Mouse (Mus musculus): ENCODE results near the gene Bhmt. TPM values are rescaled to one million over a fixed set of nuclear protein-coding genes. Genes with fewer than 3 reads are reported as not detected.
"Not testable (repeated sequence)": the region's sequence is repeated elsewhere in the genome, so short reads cannot be mapped to it uniquely, and the experiment has no call there.

Gene Bhmt
- total RNA-seq, 2 experiments from 2014 or later: not detected

DNA sequence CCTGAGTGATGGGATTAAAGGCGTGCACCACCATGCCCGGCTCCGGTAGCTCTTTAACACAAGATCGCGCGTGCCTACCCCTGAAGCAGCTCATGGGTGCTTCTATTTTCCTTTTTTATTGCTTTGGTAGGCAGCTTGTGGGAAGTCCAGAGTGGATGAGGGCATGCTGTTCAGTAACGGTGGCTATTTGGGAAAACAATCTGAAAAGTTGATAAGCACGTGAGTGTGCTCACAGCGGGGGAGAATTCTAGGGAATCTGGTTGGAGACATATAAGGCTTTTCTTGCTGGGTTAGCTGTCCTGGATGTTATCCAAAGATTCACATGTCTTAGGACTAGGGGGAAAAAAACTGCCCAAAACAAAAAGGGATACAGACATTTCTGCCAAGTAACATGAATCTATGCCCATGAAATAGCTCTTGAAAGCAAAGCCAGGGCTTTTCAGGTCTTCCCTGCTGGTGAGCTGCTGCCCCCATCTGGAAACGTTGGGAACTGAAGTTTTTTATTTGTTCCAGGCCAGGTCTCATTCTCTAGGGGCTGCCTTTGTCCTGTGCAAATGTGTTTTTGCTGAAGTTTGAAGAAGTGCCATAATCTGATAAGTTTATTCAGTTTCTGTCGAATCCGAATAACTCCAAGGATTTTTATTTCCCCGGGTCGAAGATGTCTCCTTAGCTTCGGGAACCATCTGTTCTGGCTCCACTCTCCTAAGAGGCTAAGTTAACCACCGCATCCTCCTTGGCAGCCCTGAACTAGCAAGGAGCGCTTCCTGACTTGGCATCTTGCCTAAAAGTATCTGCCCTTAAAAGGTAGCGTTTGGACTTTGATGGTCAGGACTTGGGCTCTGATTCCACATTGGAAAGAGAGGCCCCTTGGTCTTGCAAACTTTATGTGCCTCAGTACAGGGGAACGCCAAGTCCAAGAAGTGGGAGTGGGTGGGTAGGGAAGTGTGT is 24.8 kb downstream of the Bhmt start:
- peak; percentile 62 to 92 for DNase-seq (ENCODE audit: low spot score in 2 of 2)

- no peak for DNase-seq (ENCODE audit: low spot score in 2 of 2)
These were observed 29.3 kb downstream of the Bhmt start for GRCm38 (mm10) chr13:93608476-93608875.

- peak in 1 of 2 experiments; percentile 26 for DNase-seq (ENCODE audit: low spot score in 2 of 2)
These were observed 30.1 kb downstream of the Bhmt start for GRCm38 (mm10) chr13:93607701-93608100.

DNA sequence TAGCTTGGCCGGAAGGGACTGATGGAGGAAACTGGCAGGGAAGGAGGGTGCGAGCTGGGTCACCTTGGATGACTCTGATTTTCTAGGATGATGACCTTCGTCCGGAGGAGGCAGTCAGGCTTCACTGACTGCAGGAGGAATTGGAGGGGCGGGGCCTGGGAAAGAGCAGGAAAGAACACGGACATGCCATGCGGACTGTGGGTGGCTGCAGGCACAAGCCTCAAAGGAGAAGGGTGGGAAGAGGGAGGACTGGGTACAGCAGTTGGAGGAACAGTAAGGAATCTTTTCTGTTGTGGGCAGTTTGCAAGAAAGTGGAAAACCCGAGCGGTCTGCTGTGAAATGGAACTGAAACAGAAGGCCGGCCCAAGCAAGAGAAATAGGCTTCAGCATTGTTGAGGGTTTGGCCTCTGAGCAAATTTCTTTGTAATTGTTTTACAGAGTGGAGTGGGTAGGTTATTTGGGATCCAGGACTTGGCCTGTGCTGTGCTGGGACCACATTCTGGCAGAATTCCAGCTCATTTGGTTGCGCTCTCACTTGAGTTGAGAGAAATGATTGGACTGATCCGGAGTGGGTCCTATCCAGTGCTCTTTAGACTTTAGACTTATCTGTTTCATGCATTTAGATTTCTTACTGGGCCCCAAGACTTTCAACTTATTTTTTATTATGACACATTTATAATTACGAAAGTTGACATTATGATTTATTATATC is 30.7 kb downstream of the Bhmt start:
- DNase-seq (ENCODE audit: low spot score in 2 of 2): peak in 1 of 2 experiments; percentile 43

DNA sequence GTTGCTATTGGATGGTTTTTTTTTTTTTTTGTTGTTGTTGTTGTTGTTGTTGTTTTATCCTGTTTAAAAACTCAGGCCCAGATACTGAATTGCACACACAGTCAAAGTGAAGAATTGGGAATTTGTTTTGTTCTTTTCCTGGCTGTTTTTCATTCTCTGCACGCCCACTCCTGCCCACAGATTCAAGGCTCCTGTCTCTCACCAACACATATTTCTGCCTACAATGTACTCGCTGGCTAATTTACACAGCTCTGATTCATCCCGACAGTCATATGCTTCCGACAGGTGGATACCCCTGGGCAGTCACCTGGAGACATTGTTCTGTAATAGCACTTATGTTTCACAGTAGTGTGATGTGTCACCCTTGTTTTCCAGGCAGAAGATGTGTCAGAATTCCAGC is 33.1 kb downstream of the Bhmt start:
- peak; percentile 40 to 80 for DNase-seq (ENCODE audit: low spot score in 2 of 2)

- no peak for DNase-seq (ENCODE audit: low spot score in 2 of 2)
These were observed 36.2 kb downstream of the Bhmt start for GRCm38 (mm10) chr13:93601527-93601926.

DNA sequence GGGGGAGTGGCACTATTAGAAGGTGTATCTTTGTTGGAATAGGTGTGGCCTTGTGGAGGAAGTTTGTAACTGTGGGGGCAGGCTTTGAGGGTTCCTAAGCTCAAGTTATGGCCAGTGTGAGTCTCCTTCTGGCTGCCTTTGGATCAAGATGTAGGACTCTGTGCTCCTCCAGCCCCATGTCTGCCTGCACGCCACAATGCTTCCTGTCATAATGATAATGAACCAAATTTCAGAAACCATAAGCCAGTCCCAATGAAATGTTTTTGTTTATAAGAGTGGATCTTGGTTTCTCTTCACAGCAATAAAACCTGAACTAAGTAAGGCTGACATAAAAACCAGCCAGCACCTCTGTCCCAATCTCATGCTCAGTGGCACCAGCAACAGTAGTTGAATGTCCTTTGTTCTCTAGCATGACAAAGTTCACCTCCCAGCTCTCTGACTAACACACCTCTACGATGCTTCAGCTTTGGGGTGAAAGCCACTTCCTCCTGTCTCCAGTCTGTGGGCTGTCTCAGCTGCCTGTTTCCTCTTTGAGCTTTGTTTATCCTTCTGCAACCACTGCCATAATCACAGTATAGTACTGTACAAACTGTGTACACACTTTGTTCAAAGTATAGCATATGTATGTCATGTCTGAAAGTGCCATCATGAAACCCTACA is 44.6 kb downstream of the Bhmt start:
- no peak for DNase-seq (ENCODE audit: low spot score in 2 of 2)

GRCm38 (mm10) chr13:93582526-93582925 is 55.2 kb downstream of the Bhmt start:
- DNase-seq (ENCODE audit: low spot score in 2 of 2): not testable (repeated sequence)

GRCm38 (mm10) chr13:93580431-93580830 is 57.3 kb downstream of the Bhmt start:
- DNase-seq (ENCODE audit: low spot score in 2 of 2): no peak

DNA sequence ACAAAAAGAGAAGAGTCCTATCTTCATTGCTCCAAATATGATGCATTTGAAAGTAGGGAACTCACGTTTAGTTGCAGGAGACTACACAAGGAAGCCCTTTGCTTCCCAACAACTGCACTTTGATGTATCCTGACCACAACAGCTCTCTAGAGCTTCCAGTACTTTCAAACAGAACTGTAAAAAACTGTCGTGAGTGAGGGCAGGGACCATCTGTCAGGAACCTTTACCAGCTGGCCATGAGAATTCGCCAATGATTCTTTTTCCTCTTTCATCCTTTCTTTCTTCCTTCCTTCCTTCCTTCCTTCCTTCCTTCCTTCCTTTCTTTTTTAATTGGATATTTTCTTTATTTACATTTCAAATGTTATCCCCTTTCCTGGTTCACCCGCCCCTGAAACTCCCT is 68.1 kb downstream of the Bhmt start:
- DNase-seq (ENCODE audit: low spot score in 2 of 2): no peak

Other genes with a start within 250 kb of the Bhmt start
- 10 to 100 TPM; 40.9 to 41.5 TPM for gene Jmy, start 138.2 kb downstream of the Bhmt start, total RNA-seq (2021)
- gene Bhmt2, start 36.3 kb upstream of the Bhmt start, total RNA-seq (2021): under 1 TPM; 0.25 to 0.38 TPM
- gene Dmgdh, start 36.5 kb upstream of the Bhmt start, total RNA-seq (2021): under 1 TPM; 0.18 to 0.37 TPM
- 10 to 100 TPM; 80.5 to 90.3 TPM for gene Arsb, start 133.7 kb upstream of the Bhmt start, total RNA-seq (2021)

Measured in layer of hippocampus, adult 18-20 months (tissue).